Mouse (Mus musculus): Measurements from ENCODE around the gene C1d. TPM values are rescaled to one million over a fixed set of nuclear protein-coding genes. Genes with fewer than 3 reads are reported as not detected.

Gene C1d
- polyA plus RNA-seq, 1 experiment from 2014 or later: 34.4 TPM

- Histone ChIP-seq H3K27me3 (ENCODE audit: control insufficient read depth, insufficient read depth, low read depth, low read length) (no peaks in the 10 kb centered on the region), H3K4me3 (ENCODE audit: low read depth, low read length) (no peak overlapping the region), H3K4me2 (ENCODE audit: low read depth, low read length) (no peak overlapping the region), H3K27ac (ENCODE audit: low read length) (no peak overlapping the region), H3K4me1 (ENCODE audit: control insufficient read depth, low read depth, low read length) (no peaks in the 10 kb centered on the region), H3K9ac (ENCODE audit: low read depth, low read length) (no peak overlapping the region), H3K9me3 (replicated peaks; ENCODE audit: control insufficient read depth, low read length) (no peaks in the 10 kb centered on the region), H3K36me3 (ENCODE audit: control insufficient read depth, insufficient read depth) (no peaks in the 10 kb centered on the region)
- 47% methylated on average over 8 of the region's 8 CpGs for WGBS (ENCODE audit: insufficient replicate concordance)
- ATAC-seq (ENCODE audit: low read depth): no peak
These were observed 48.9 kb downstream of the C1d start for GRCm38 (mm10) chr11:17306007-17306891.

GRCm38 (mm10) chr11:17307457-17307856, 50.1 kb downstream of the C1d start:
- no peak for ATAC-seq (ENCODE audit: low read depth)
- Histone ChIP-seq H3K4me2 (ENCODE audit: low read depth, low read length) (no peak overlapping the region), H3K9me3 (replicated peaks; ENCODE audit: control insufficient read depth, low read length) (no peaks in the 10 kb centered on the region)

More at GRCm38 (mm10) chr11:17307457-17307856, 50.1 kb downstream of the C1d start:
- no peak overlapping the region for H3K4me3 ChIP-seq (ENCODE audit: low read depth, low read length)
- H3K9ac ChIP-seq (ENCODE audit: low read depth, low read length): no peak overlapping the region
- no peaks in the 10 kb centered on the region for H3K27me3 ChIP-seq (ENCODE audit: control insufficient read depth, insufficient read depth, low read depth, low read length)
- no peak overlapping the region for H3K27ac ChIP-seq (ENCODE audit: low read length)
- H3K4me1 ChIP-seq (ENCODE audit: control insufficient read depth, low read depth, low read length): no peaks in the 10 kb centered on the region
- no peaks in the 10 kb centered on the region for H3K36me3 ChIP-seq (ENCODE audit: control insufficient read depth, insufficient read depth)

Other genes with a start within 250 kb of the C1d start
- 2.9 and 3.0 TPM in 2 replicates for gene Cnrip1, start 206.0 kb upstream of the C1d start, polyA plus RNA-seq (2015; fragmentation: Nextera tagmentation; extraction: Ambion mirVana)
- gene Plek, start 205.2 kb upstream of the C1d start, polyA plus RNA-seq (2015; fragmentation: Nextera tagmentation; extraction: Ambion mirVana): 17.6 and 18.3 TPM in 2 replicates
- gene Ppp3r1, start 98.3 kb upstream of the C1d start, polyA plus RNA-seq (2015; fragmentation: Nextera tagmentation; extraction: Ambion mirVana): 25.0 and 26.6 TPM in 2 replicates
- 7.9 and 9.4 TPM in 2 replicates for gene Wdr92, start 75.5 kb upstream of the C1d start, polyA plus RNA-seq (2015; fragmentation: Nextera tagmentation; extraction: Ambion mirVana)
- 21.5 and 28.5 TPM in 2 replicates for gene Pno1, start 46.0 kb upstream of the C1d start, polyA plus RNA-seq (2015; fragmentation: Nextera tagmentation; extraction: Ambion mirVana)